Mouse (Mus musculus) hindbrain, embryonic 12.5 days (tissue): ENCODE measurements at regions not wholly inside any gene's neighbourhood (a gene's known extent, or its start where the extent isn't known, plus 50 kb on each side); places are given as distances from the start of the nearest gene placed in this dataset.

ENCODE experiments used
- ATAC-seq: fragments of 200-750 bp; cut with Nextera tagmentation; 2 replicates; pipeline ENCODE4 v1.8.0; 2017; ENCODE audit warnings: moderate TSS enrichment; ENCODE audit not compliant: low FRiP score
- H3K27ac ChIP-seq: fragments of 300-500 bp; sonication (generic); 2 replicates; pipeline ENCODE4 v1.5.1; 2016; ENCODE audit warnings: mild to moderate bottlenecking
- H3K27me3 ChIP-seq: fragments of 300-500 bp; sonication (generic); 2 replicates; pipeline ENCODE4 v1.6.1; 2016; ENCODE audit warnings: mild to moderate bottlenecking
- H3K36me3 ChIP-seq: fragments of 300-500 bp; sonication (generic); 2 replicates; pipeline ENCODE4 v1.6.1; 2016; ENCODE audit warnings: mild to moderate bottlenecking
- H3K4me1 ChIP-seq: fragments of 300-500 bp; sonication (generic); 2 replicates; pipeline ENCODE4 v1.6.1; 2016
- H3K4me2 ChIP-seq: fragments of 300-500 bp; sonication (generic); replicated peaks from 2 replicates; pipeline ENCODE4 v1.6.1; 2016; ENCODE audit warnings: mild to moderate bottlenecking
- H3K4me3 ChIP-seq: fragments of 300-500 bp; sonication (generic); 2 replicates; pipeline ENCODE4 v1.5.1; 2016; ENCODE audit warnings: mild to moderate bottlenecking
- H3K9ac ChIP-seq: fragments of 300-500 bp; sonication (generic); 2 replicates; pipeline ENCODE4 v1.6.1; 2016; ENCODE audit warnings: mild to moderate bottlenecking, moderate library complexity
- H3K9me3 ChIP-seq: fragments of 300-500 bp; sonication (generic); replicated peaks from 2 replicates; pipeline ENCODE4 v1.6.1; 2016; ENCODE audit warnings: mild to moderate bottlenecking
- WGBS: fragments of 180-500 bp; shearing (Covaris S2); methylation state at CpG from one replicate; pipeline ENCODE4 v1.1.7; 2016; 5-methylcytosine and 5-hydroxymethylcytosine counted together

GRCm38 (mm10) chr13:79453227-79453626 is 1253.7 kb upstream of the Nr2f1 start:
- Histone ChIP-seq H3K36me3 (no peaks in the 10 kb centered on the region), H3K4me2 (no peak overlapping the region), H3K27me3 (no peaks in the 10 kb centered on the region), H3K9me3 (no peaks in the 10 kb centered on the region), H3K9ac (no peak overlapping the region), H3K4me3 (no peak overlapping the region), H3K4me1 (no peaks in the 10 kb centered on the region), H3K27ac (no peak overlapping the region)
- WGBS, result 69% methylated on average over 1 of the region's 1 CpGs
- ATAC-seq, result no peak

GRCm38 (mm10) chr13:79443113-79443512 is 1243.6 kb upstream of the Nr2f1 start:
- H3K9ac ChIP-seq, result no peak overlapping the region
- ATAC-seq, result no peak
- WGBS, result 83% methylated on average over 3 of the region's 3 CpGs
- H3K4me2 ChIP-seq, result no peak overlapping the region
- H3K27me3 ChIP-seq, result no peaks in the 10 kb centered on the region
- no peaks in the 10 kb centered on the region for H3K36me3 ChIP-seq
- no peaks in the 10 kb centered on the region for H3K9me3 ChIP-seq
- H3K4me1 ChIP-seq, result no peaks in the 10 kb centered on the region
- H3K4me3 ChIP-seq, result no peak overlapping the region
- H3K27ac ChIP-seq, result no peak overlapping the region

- Histone ChIP-seq H3K27me3 (no peaks in the 10 kb centered on the region), H3K9ac (no peak overlapping the region), H3K36me3 (no peaks in the 10 kb centered on the region), H3K4me2 (no peak overlapping the region), H3K4me3 (no peak overlapping the region), H3K9me3 (no peaks in the 10 kb centered on the region), H3K4me1 (no peaks in the 10 kb centered on the region), H3K27ac (no peak overlapping the region)
- WGBS, result 81% methylated on average over 2 of the region's 2 CpGs
- no peak for ATAC-seq
Measured at GRCm38 (mm10) chr13:79442701-79443100, 1243.1 kb upstream of the Nr2f1 start.

GRCm38 (mm10) chr13:79431465-79431864 is 1231.9 kb upstream of the Nr2f1 start:
- no peaks in the 10 kb centered on the region for H3K36me3 ChIP-seq
- no peak overlapping the region for H3K4me3 ChIP-seq
- no peak for ATAC-seq
- H3K4me1 ChIP-seq, result no peaks in the 10 kb centered on the region
- 55% methylated on average over 3 of the region's 3 CpGs for WGBS
- H3K27ac ChIP-seq, result no peak overlapping the region
- H3K9me3 ChIP-seq, result no peaks in the 10 kb centered on the region
- no peak overlapping the region for H3K4me2 ChIP-seq
- H3K9ac ChIP-seq, result no peak overlapping the region
- H3K27me3 ChIP-seq, result no peaks in the 10 kb centered on the region

- H3K4me1 ChIP-seq, result no peaks in the 10 kb centered on the region
- H3K9ac ChIP-seq, result no peak overlapping the region
- H3K27me3 ChIP-seq, result no peaks in the 10 kb centered on the region
- WGBS, result 29% methylated on average over 2 of the region's 2 CpGs
- H3K27ac ChIP-seq, result no peak overlapping the region
- H3K9me3 ChIP-seq, result no peaks in the 10 kb centered on the region
- no peak overlapping the region for H3K4me3 ChIP-seq
- no peaks in the 10 kb centered on the region for H3K36me3 ChIP-seq
- H3K4me2 ChIP-seq, result no peak overlapping the region
- ATAC-seq, result no peak
Measured at GRCm38 (mm10) chr13:79430987-79431386, 1231.4 kb upstream of the Nr2f1 start.

GRCm38 (mm10) chr13:79430562-79430961 is 1231.0 kb upstream of the Nr2f1 start:
- Histone ChIP-seq H3K27me3 (no peaks in the 10 kb centered on the region), H3K4me2 (no peak overlapping the region), H3K36me3 (no peaks in the 10 kb centered on the region), H3K4me3 (no peak overlapping the region), H3K27ac (no peak overlapping the region), H3K4me1 (no peaks in the 10 kb centered on the region), H3K9me3 (no peaks in the 10 kb centered on the region), H3K9ac (no peak overlapping the region)
- WGBS, result 37% methylated on average over 1 of the region's 1 CpGs
- ATAC-seq, result no peak

DNA sequence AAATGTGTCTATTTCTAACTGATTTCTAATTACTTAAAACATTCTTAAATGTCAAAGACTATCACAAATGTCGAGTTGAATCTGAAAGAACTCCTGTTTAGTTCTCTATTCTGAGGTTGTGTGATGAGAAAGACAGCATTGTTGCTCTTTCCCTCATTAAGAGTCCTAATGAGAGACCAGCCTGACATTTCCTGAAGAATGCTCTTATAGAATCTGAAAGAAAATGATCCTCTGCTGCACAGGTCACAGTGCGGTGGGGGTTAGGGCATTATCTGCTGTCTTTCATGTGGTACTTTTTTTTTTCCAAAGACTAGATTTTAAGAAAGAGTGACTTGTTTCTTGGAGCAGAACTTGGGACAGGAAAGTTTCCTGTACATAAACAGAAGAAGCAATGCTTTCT is 1218.3 kb upstream of the Nr2f1 start:
- Histone ChIP-seq H3K4me3 (no peak overlapping the region), H3K9me3 (no peaks in the 10 kb centered on the region), H3K27ac (no peak overlapping the region), H3K9ac (no peak overlapping the region), H3K4me1 (no peaks in the 10 kb centered on the region), H3K4me2 (no peak overlapping the region), H3K27me3 (no peaks in the 10 kb centered on the region), H3K36me3 (no peaks in the 10 kb centered on the region)
- no peak for ATAC-seq
- WGBS, result 28% methylated on average over 2 of the region's 2 CpGs

DNA sequence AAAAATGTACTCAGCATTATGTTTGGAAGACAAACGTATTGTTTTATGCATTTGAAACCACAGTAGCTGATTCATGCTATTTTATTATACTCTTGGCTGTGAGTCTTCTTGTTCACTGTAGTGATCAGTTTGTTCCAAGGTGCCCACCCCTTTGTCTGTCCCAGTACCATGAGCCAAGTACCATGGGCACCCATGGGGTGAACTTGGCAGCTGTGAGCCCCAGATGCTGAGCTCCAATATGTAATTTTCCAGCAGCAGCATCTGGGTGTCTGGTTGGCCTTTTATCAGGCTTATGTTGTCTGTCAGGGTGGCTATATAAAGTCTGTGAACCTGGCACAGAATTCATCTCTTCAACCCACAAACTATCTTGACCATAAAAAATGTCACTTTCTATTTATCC is 1200.5 kb upstream of the Nr2f1 start:
- no peak overlapping the region for H3K4me2 ChIP-seq
- no peaks in the 10 kb centered on the region for H3K4me1 ChIP-seq
- H3K27ac ChIP-seq, result no peak overlapping the region
- H3K4me3 ChIP-seq, result no peak overlapping the region
- no peaks in the 10 kb centered on the region for H3K27me3 ChIP-seq
- no peak overlapping the region for H3K9ac ChIP-seq
- WGBS, result 71% methylated on average over 1 of the region's 1 CpGs
- no peak for ATAC-seq
- no peaks in the 10 kb centered on the region for H3K36me3 ChIP-seq
- no peaks in the 10 kb centered on the region for H3K9me3 ChIP-seq

DNA sequence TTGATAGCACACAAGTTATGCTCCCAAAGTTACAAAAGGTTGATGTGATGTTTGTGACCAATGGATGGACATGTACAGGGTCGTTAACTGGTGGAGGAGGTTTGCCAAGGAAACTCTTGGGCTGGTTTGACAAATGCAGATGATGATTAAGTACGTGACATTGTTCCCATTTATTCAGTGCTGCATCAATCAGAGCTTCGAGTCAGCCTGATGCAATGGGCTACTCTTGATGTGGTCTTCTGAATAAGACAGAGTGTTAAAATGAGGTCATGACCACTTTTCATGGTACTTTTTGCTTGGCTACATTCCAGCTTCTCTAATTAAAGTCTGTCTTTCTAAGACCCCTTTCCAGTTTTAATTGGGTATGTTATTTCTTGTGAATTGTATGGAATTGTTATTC is 1194.4 kb upstream of the Nr2f1 start:
- Histone ChIP-seq H3K9me3 (no peaks in the 10 kb centered on the region), H3K4me2 (no peak overlapping the region), H3K27me3 (no peaks in the 10 kb centered on the region), H3K36me3 (no peaks in the 10 kb centered on the region), H3K4me1 (no peaks in the 10 kb centered on the region), H3K9ac (no peak overlapping the region), H3K4me3 (no peak overlapping the region), H3K27ac (no peak overlapping the region)
- peak; percentile 79 for ATAC-seq
- WGBS, result 36% methylated on average over 3 of the region's 3 CpGs

- H3K4me3 ChIP-seq, result no peak overlapping the region
- no peak overlapping the region for H3K27ac ChIP-seq
- no peaks in the 10 kb centered on the region for H3K4me1 ChIP-seq
- no peaks in the 10 kb centered on the region for H3K9me3 ChIP-seq
- H3K36me3 ChIP-seq, result no peaks in the 10 kb centered on the region
- no peak for ATAC-seq
- H3K27me3 ChIP-seq, result no peaks in the 10 kb centered on the region
- no peak overlapping the region for H3K4me2 ChIP-seq
- no peak overlapping the region for H3K9ac ChIP-seq
Measured at GRCm38 (mm10) chr13:79387928-79388327, 1188.4 kb upstream of the Nr2f1 start.

DNA sequence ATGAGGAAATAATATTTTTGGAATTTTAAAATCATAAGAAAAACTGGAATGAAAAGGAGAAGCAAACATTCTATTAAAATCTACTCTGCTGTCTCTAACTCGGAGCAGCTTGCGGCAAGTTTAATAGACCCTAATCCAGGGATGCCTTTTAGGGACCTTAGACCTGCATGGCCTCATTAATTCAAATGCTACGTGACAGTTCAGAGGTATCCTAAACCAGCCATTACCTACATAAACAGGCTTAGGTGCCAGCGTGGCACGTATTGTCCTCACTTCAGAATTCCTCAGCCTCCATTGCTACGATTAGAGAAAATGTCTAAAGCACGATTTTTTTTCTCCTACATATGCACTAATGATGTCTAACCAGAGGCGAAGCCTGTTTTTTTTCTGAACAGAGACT is 1141.9 kb upstream of the Nr2f1 start:
- Histone ChIP-seq H3K9ac (no peak overlapping the region), H3K4me1 (peaks cover 2% of the 10 kb centered on the region; the same call in 1 of the 2 replicates), H3K27ac (no peak overlapping the region), H3K27me3 (no peaks in the 10 kb centered on the region), H3K9me3 (no peaks in the 10 kb centered on the region), H3K4me2 (no peak overlapping the region), H3K4me3 (no peak overlapping the region), H3K36me3 (no peaks in the 10 kb centered on the region)
- ATAC-seq, result no peak
- 77% methylated on average over 8 of the region's 8 CpGs for WGBS

- Histone ChIP-seq H3K9me3 (no peaks in the 10 kb centered on the region), H3K36me3 (no peaks in the 10 kb centered on the region), H3K9ac (no peak overlapping the region), H3K27ac (no peak overlapping the region), H3K27me3 (no peaks in the 10 kb centered on the region), H3K4me2 (no peak overlapping the region), H3K4me1 (no peaks in the 10 kb centered on the region), H3K4me3 (no peak overlapping the region)
- WGBS, result 45% methylated on average over 4 of the region's 4 CpGs
- no peak for ATAC-seq
Measured at GRCm38 (mm10) chr13:79340459-79340858, 1140.9 kb upstream of the Nr2f1 start.

DNA sequence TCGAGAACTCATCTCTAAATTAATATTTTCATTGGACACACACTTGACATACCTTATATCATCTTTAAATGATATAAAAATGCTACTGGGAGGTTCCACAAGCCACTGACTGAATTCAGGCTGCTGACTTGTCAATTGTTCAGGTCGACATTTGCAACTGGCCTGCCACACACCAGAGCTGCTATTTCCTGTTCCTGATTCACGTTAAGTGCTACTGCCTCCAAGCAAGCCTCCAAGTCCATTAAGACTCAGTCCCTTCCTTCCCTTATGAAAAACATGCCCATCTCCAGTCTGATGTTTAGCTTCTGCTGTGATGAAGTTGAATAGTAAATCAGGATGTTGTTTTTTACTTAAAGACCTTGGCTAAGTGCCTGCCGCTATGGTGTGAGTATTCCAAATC is 1140.2 kb upstream of the Nr2f1 start:
- Histone ChIP-seq H3K27me3 (no peaks in the 10 kb centered on the region), H3K27ac (no peak overlapping the region), H3K4me2 (no peak overlapping the region), H3K4me1 (no peaks in the 10 kb centered on the region), H3K9ac (no peak overlapping the region), H3K36me3 (no peaks in the 10 kb centered on the region), H3K4me3 (no peak overlapping the region), H3K9me3 (no peaks in the 10 kb centered on the region)
- WGBS, result 55% methylated on average over 4 of the region's 4 CpGs
- ATAC-seq, result no peak

DNA sequence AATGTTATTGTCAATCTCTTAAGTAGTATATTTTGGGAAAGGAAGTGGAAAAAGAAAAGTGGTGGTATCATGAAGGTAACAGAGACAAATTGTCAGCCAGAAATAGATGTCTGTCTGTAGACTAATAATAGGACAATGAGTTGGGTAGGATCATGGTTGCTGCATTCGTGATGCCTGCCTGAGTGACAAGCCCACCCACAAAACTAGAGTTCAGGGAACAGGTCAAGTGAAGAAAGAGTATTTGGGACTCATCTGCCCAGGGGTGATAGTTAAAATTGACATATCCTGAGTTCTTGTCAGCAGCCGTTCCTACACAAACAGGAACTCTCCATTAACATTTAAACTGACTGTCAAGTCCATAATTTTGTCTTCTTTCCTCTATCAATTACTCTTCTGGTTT is 1120.6 kb upstream of the Nr2f1 start:
- WGBS, result 44% methylated on average over 2 of the region's 2 CpGs
- Histone ChIP-seq H3K27ac (no peak overlapping the region), H3K4me3 (no peak overlapping the region), H3K4me2 (no peak overlapping the region), H3K36me3 (no peaks in the 10 kb centered on the region), H3K9me3 (no peaks in the 10 kb centered on the region), H3K27me3 (no peaks in the 10 kb centered on the region), H3K9ac (no peak overlapping the region), H3K4me1 (no peaks in the 10 kb centered on the region)
- ATAC-seq, result no peak
